Mouse (Mus musculus) cerebellum, adult 2 months (tissue): ENCODE measurements around the gene Btg3. TPM values are rescaled to one million over a fixed set of nuclear protein-coding genes. Genes with fewer than 3 reads are reported as not detected.
A peak's percentile ranks its signal among the peaks of the same experiment; 100 is the strongest.

Experiments
- DNase-seq, 2 experiments: peaks; one replicate each; pipeline ENCODE4 v3.0.0; 2021
- H3K27ac ChIP-seq: fragments of 200-500 bp; 2 replicates; pipeline ENCODE4 v1.5.1; 2012; ENCODE audit warnings: low read length, control low read depth, inconsistent platforms; ENCODE audit not compliant: insufficient read depth
- H3K27me3 ChIP-seq: fragments of 200-500 bp; 2 replicates; pipeline ENCODE4 v1.6.1; 2012; ENCODE audit warnings: inconsistent platforms, mild to moderate bottlenecking, low read length, moderate library complexity; ENCODE audit not compliant: control insufficient read depth, insufficient read depth
- H3K4me1 ChIP-seq: fragments of 200-500 bp; 2 replicates; pipeline ENCODE4 v1.6.1; 2011; ENCODE audit warnings: low read length; ENCODE audit not compliant: control insufficient read depth, insufficient read depth
- H3K4me3 ChIP-seq: fragments of 200-500 bp; replicated peaks from 2 replicates; pipeline ENCODE3; 2011; ENCODE audit warnings: mild to moderate bottlenecking, low read depth, low read length, control low read depth; ENCODE audit not compliant: insufficient read depth
- CTCF ChIP-seq: fragments of 200-500 bp; IDR thresholded peaks from 2 replicates; pipeline ENCODE4 v1.5.1; 2011; ENCODE audit warnings: low read depth, mild to moderate bottlenecking, control low read depth, low read length, moderate library complexity, borderline replicate concordance; ENCODE audit not compliant: insufficient read depth
- POLR2A ChIP-seq: fragments of 200-500 bp; IDR thresholded peaks from 2 replicates; pipeline ENCODE4 v1.6.1; 2011; ENCODE audit warnings: low read length, control low read depth, borderline replicate concordance; ENCODE audit not compliant: insufficient read depth
- WGBS: fragments of 180-500 bp; shearing (Covaris S2); methylation state at CpG from one replicate; pipeline ENCODE4 v1.1.7; 2018; 5-methylcytosine and 5-hydroxymethylcytosine counted together
- polyA plus RNA-seq: library from polyadenylated mRNA; depleted of rRNA; stranded (reverse); fragments of >200 nt; gene quantifications from 2 replicates; pipeline ENCODE4 v1.2.3, GENCODE M21; 2012

Gene Btg3
- polyA plus RNA-seq, 1 experiment: 5.0 TPM

- Histone ChIP-seq H3K27ac (no peak overlapping the region), H3K4me3 (no peak overlapping the region), H3K4me1 (no peaks in the 10 kb centered on the region), H3K27me3 (no peaks in the 10 kb centered on the region)
- TF ChIP-seq CTCF (no peak), POLR2A (no peak)
- 94% methylated on average over 6 of the region's 6 CpGs for WGBS
- DNase-seq: no peak
These were observed 21.7 kb upstream of the Btg3 start for GRCm38 (mm10) chr16:78398734-78399133.

- WGBS: 86% methylated on average over 2 of the region's 2 CpGs
- H3K27me3 ChIP-seq: no peaks in the 10 kb centered on the region
- H3K27ac ChIP-seq: no peak overlapping the region
- DNase-seq: no peak
- H3K4me3 ChIP-seq: no peak overlapping the region
- H3K4me1 ChIP-seq: no peaks in the 10 kb centered on the region
- TF ChIP-seq POLR2A: no peak
- TF ChIP-seq CTCF: no peak
These were observed 14.4 kb upstream of the Btg3 start for GRCm38 (mm10) chr16:78391354-78391753.

- H3K4me3 ChIP-seq: no peak overlapping the region
- 11% methylated on average over 3 of the region's 3 CpGs for WGBS
- no peak overlapping the region for H3K27ac ChIP-seq
- TF ChIP-seq POLR2A: no peak
- no peak for TF ChIP-seq CTCF
- H3K4me1 ChIP-seq: no peaks in the 10 kb centered on the region
- DNase-seq: peak in 1 of 2 experiments; percentile 19
- H3K27me3 ChIP-seq: no peaks in the 10 kb centered on the region
These were observed 13.0 kb upstream of the Btg3 start for GRCm38 (mm10) chr16:78389986-78390385.

GRCm38 (mm10) chr16:78389122-78389521 lies 12.1 kb upstream of the Btg3 start:
- WGBS: 83% methylated on average over 4 of the region's 4 CpGs
- TF ChIP-seq CTCF (no peak), POLR2A (no peak)
- no peak for DNase-seq
- Histone ChIP-seq H3K4me1 (no peaks in the 10 kb centered on the region), H3K27ac (no peak overlapping the region), H3K4me3 (no peak overlapping the region), H3K27me3 (no peaks in the 10 kb centered on the region)

GRCm38 (mm10) chr16:78378493-78378892 lies 1.5 kb upstream of the Btg3 start:
- 95% methylated on average over 5 of the region's 5 CpGs for WGBS
- TF ChIP-seq POLR2A (no peak), CTCF (no peak)
- no peaks in the 10 kb centered on the region for H3K4me1 ChIP-seq

GRCm38 (mm10) chr16:78375821-78376691 lies 936 bp downstream of the Btg3 start:
- peak; percentile 8 to 12 for DNase-seq
- H3K27me3 ChIP-seq: no peaks in the 10 kb centered on the region
- TF ChIP-seq POLR2A: no peak
- no peak for TF ChIP-seq CTCF
- peak overlapping the region; percentile 51 for H3K4me3 ChIP-seq
- no peak overlapping the region for H3K27ac ChIP-seq
- 2% methylated on average over 100 of the region's 100 CpGs for WGBS
- no peaks in the 10 kb centered on the region for H3K4me1 ChIP-seq

More at GRCm38 (mm10) chr16:78378493-78378892, 1.5 kb upstream of the Btg3 start:
- Histone ChIP-seq H3K27ac (no peak overlapping the region), H3K4me3 (no peak overlapping the region), H3K27me3 (no peaks in the 10 kb centered on the region)
- DNase-seq: no peak

- H3K27me3 ChIP-seq: no peaks in the 10 kb centered on the region
- no peak for TF ChIP-seq POLR2A
- no peak for TF ChIP-seq CTCF
- no peak for DNase-seq
- WGBS: 48% methylated on average over 10 of the region's 10 CpGs
- H3K4me1 ChIP-seq: no peaks in the 10 kb centered on the region
- no peak overlapping the region for H3K27ac ChIP-seq
- no peak overlapping the region for H3K4me3 ChIP-seq
These were observed 1.8 kb downstream of the Btg3 start for GRCm38 (mm10) chr16:78375222-78375621.

GRCm38 (mm10) chr16:78373743-78374142 lies 3.2 kb downstream of the Btg3 start:
- no peak for TF ChIP-seq CTCF
- TF ChIP-seq POLR2A: no peak

More at GRCm38 (mm10) chr16:78373743-78374142, 3.2 kb downstream of the Btg3 start:
- no peaks in the 10 kb centered on the region for H3K4me1 ChIP-seq
- WGBS: 79% methylated on average over 8 of the region's 8 CpGs
- H3K27me3 ChIP-seq: no peaks in the 10 kb centered on the region
- no peak for DNase-seq
- H3K4me3 ChIP-seq: no peak overlapping the region
- H3K27ac ChIP-seq: no peak overlapping the region
